Mouse (Mus musculus): ENCODE results near the gene Kifc1. TPM values are rescaled to one million over a fixed set of nuclear protein-coding genes. Genes with fewer than 3 reads are reported as not detected.
"Not testable (repeated sequence)": the region's sequence is repeated elsewhere in the genome, so short reads cannot be mapped to it uniquely, and the experiment has no call there.

Kifc1 gene
- polyA plus RNA-seq, 1 experiment from 2014 or later: 7.3 TPM

- ATAC-seq (ENCODE audit: insufficient number of reproducible peaks, insufficient read depth, low FRiP score, low TSS enrichment, low read depth): peak; percentile 96
- WGBS: under 1% methylated on average over 68 of the region's 68 CpGs
Observed at GRCm38 (mm10) chr17:33909077-33909868, 18.8 kb upstream of the Kifc1 start, which contains the start of gene Daxx. TSS of gene Daxx (plus strand) at chr17:33909414.

GRCm38 (mm10) chr17:33908331-33909076 is 18.0 kb upstream of the Kifc1 start:
- H3K27me3 ChIP-seq: no peaks in the 10 kb centered on the region
- whole genome bisulfite sequencing: under 1% methylated on average over 43 of the region's 44 CpGs

More at GRCm38 (mm10) chr17:33909077-33909868, 18.8 kb upstream of the Kifc1 start, which contains the start of gene Daxx:
- H3K27ac ChIP-seq: peak within 1 kb of the TSS; percentile 91
- no peaks in the 10 kb centered on the region for H3K9me3 ChIP-seq
- H3K36me3 ChIP-seq: peaks cover 34% of the 10 kb centered on the region
- H3K27me3 ChIP-seq: no peaks in the 10 kb centered on the region
- H3K4me1 ChIP-seq: peaks cover 31% of the 10 kb centered on the region
- H3K9ac ChIP-seq: peak within 1 kb of the TSS; percentile 91
- H3K4me3 ChIP-seq: peak within 1 kb of the TSS; percentile 95
- peak within 1 kb of the TSS; percentile 97 for H3K4me2 ChIP-seq

GRCm38 (mm10) chr17:33904835-33905234 is 14.4 kb upstream of the Kifc1 start, which contains the start of gene Platr17:
TSS of gene Platr17 (plus strand) at chr17:33905135.
- H3K4me1 ChIP-seq; ATAC-seq (ENCODE audit: insufficient number of reproducible peaks, insufficient read depth, low FRiP score, low TSS enrichment, low read depth); H3K4me3 ChIP-seq; H3K9ac ChIP-seq; H3K4me2 ChIP-seq; H3K27me3 ChIP-seq; H3K36me3 ChIP-seq; H3K9me3 ChIP-seq; H3K27ac ChIP-seq: not testable (repeated sequence)
- WGBS: 19% methylated on average over 3 of the region's 4 CpGs

More at GRCm38 (mm10) chr17:33908331-33909076, 18.0 kb upstream of the Kifc1 start:
- Histone ChIP-seq H3K27ac (peak overlapping the region; percentile 91), H3K4me3 (peak overlapping the region; percentile 95), H3K36me3 (peaks cover 26% of the 10 kb centered on the region), H3K4me2 (peak overlapping the region; percentile 97), H3K9me3 (no peaks in the 10 kb centered on the region), H3K4me1 (peaks cover 31% of the 10 kb centered on the region), H3K9ac (peak overlapping the region; percentile 81)
- ATAC-seq (ENCODE audit: insufficient number of reproducible peaks, insufficient read depth, low FRiP score, low TSS enrichment, low read depth): peak; percentile 27

GRCm38 (mm10) chr17:33903911-33904651 is 13.6 kb upstream of the Kifc1 start:
- not testable (repeated sequence) for H3K9me3 ChIP-seq; H3K36me3 ChIP-seq; H3K27ac ChIP-seq; H3K4me3 ChIP-seq; H3K27me3 ChIP-seq; H3K9ac ChIP-seq; H3K4me1 ChIP-seq; H3K4me2 ChIP-seq; ATAC-seq (ENCODE audit: insufficient number of reproducible peaks, insufficient read depth, low FRiP score, low TSS enrichment, low read depth)
- 64% methylated on average over 6 of the region's 6 CpGs for WGBS

- Histone ChIP-seq H3K4me2 (no peak overlapping the region), H3K9me3 (no peaks in the 10 kb centered on the region), H3K9ac (no peak overlapping the region), H3K27ac (no peak overlapping the region), H3K4me1 (no peaks in the 10 kb centered on the region), H3K36me3 (no peaks in the 10 kb centered on the region), H3K27me3 (no peaks in the 10 kb centered on the region), H3K4me3 (no peak overlapping the region)
- 76% methylated on average over 7 of the region's 7 CpGs for WGBS
- ATAC-seq (ENCODE audit: insufficient number of reproducible peaks, insufficient read depth, low FRiP score, low TSS enrichment, low read depth): no peak
Observed at GRCm38 (mm10) chr17:33902491-33902890, 12.0 kb upstream of the Kifc1 start.

- H3K4me3 ChIP-seq: no peak overlapping the region
- WGBS: 82% methylated on average over 4 of the region's 4 CpGs
- no peaks in the 10 kb centered on the region for H3K4me1 ChIP-seq
- ATAC-seq (ENCODE audit: insufficient number of reproducible peaks, insufficient read depth, low FRiP score, low TSS enrichment, low read depth): no peak
- H3K27ac ChIP-seq: no peak overlapping the region
- H3K36me3 ChIP-seq: no peaks in the 10 kb centered on the region
- no peak overlapping the region for H3K4me2 ChIP-seq
- no peaks in the 10 kb centered on the region for H3K9me3 ChIP-seq
- H3K9ac ChIP-seq: no peak overlapping the region
- no peaks in the 10 kb centered on the region for H3K27me3 ChIP-seq
Observed at GRCm38 (mm10) chr17:33902079-33902478, 11.6 kb upstream of the Kifc1 start.

GRCm38 (mm10) chr17:33901653-33902052 is 11.2 kb upstream of the Kifc1 start:
- H3K4me3 ChIP-seq: no peak overlapping the region
- H3K9me3 ChIP-seq: no peaks in the 10 kb centered on the region
- no peaks in the 10 kb centered on the region for H3K4me1 ChIP-seq
- H3K27me3 ChIP-seq: no peaks in the 10 kb centered on the region
- no peak overlapping the region for H3K27ac ChIP-seq
- H3K4me2 ChIP-seq: no peak overlapping the region
- WGBS: 70% methylated on average over 4 of the region's 4 CpGs
- H3K9ac ChIP-seq: no peak overlapping the region
- ATAC-seq (ENCODE audit: insufficient number of reproducible peaks, insufficient read depth, low FRiP score, low TSS enrichment, low read depth): no peak
- H3K36me3 ChIP-seq: no peaks in the 10 kb centered on the region

GRCm38 (mm10) chr17:33900989-33901314 is 10.5 kb upstream of the Kifc1 start:
- H3K36me3 ChIP-seq: no peaks in the 10 kb centered on the region
- H3K27ac ChIP-seq: no peak overlapping the region
- no peaks in the 10 kb centered on the region for H3K4me1 ChIP-seq
- H3K9ac ChIP-seq: no peak overlapping the region
- H3K4me3 ChIP-seq: no peak overlapping the region
- no peaks in the 10 kb centered on the region for H3K27me3 ChIP-seq
- WGBS: 80% methylated on average over 4 of the region's 4 CpGs
- no peak for ATAC-seq (ENCODE audit: insufficient number of reproducible peaks, insufficient read depth, low FRiP score, low TSS enrichment, low read depth)
- H3K4me2 ChIP-seq: no peak overlapping the region
- H3K9me3 ChIP-seq: no peaks in the 10 kb centered on the region

GRCm38 (mm10) chr17:33900281-33900988 is 10.0 kb upstream of the Kifc1 start:
- no peaks in the 10 kb centered on the region for H3K9me3 ChIP-seq
- no peak for ATAC-seq (ENCODE audit: insufficient number of reproducible peaks, insufficient read depth, low FRiP score, low TSS enrichment, low read depth)
- no peak overlapping the region for H3K4me2 ChIP-seq
- no peak overlapping the region for H3K9ac ChIP-seq
- no peaks in the 10 kb centered on the region for H3K27me3 ChIP-seq
- H3K4me1 ChIP-seq: no peaks in the 10 kb centered on the region
- no peak overlapping the region for H3K27ac ChIP-seq
- no peaks in the 10 kb centered on the region for H3K36me3 ChIP-seq
- no peak overlapping the region for H3K4me3 ChIP-seq
- WGBS: 65% methylated on average over 7 of the region's 7 CpGs

GRCm38 (mm10) chr17:33899642-33900041 is 9.2 kb upstream of the Kifc1 start:
- no peaks in the 10 kb centered on the region for H3K27me3 ChIP-seq
- no peak overlapping the region for H3K4me2 ChIP-seq
- H3K9me3 ChIP-seq: no peaks in the 10 kb centered on the region
- H3K9ac ChIP-seq: no peak overlapping the region
- H3K4me1 ChIP-seq: no peaks in the 10 kb centered on the region
- no peaks in the 10 kb centered on the region for H3K36me3 ChIP-seq
- WGBS: 78% methylated on average over 4 of the region's 4 CpGs
- H3K27ac ChIP-seq: no peak overlapping the region
- H3K4me3 ChIP-seq: no peak overlapping the region
- ATAC-seq (ENCODE audit: insufficient number of reproducible peaks, insufficient read depth, low FRiP score, low TSS enrichment, low read depth): no peak

GRCm38 (mm10) chr17:33898193-33898592 is 7.7 kb upstream of the Kifc1 start:
- H3K4me2 ChIP-seq; H3K27ac ChIP-seq; H3K27me3 ChIP-seq; H3K9ac ChIP-seq; ATAC-seq (ENCODE audit: insufficient number of reproducible peaks, insufficient read depth, low FRiP score, low TSS enrichment, low read depth); H3K4me1 ChIP-seq; H3K4me3 ChIP-seq; H3K36me3 ChIP-seq; H3K9me3 ChIP-seq: not testable (repeated sequence)
- 84% methylated on average over 4 of the region's 4 CpGs for WGBS
